Mouse (Mus musculus) C2C12 (cell line): Measurements from ENCODE around the gene Sept9. TPM values are rescaled to one million over a fixed set of nuclear protein-coding genes. Genes with fewer than 3 reads are reported as not detected.

ENCODE experiments used
- H3K27me3 ChIP-seq: one replicate; pipeline ENCODE4 v1.6.1; 2011; ENCODE audit not compliant: control insufficient read depth, insufficient read depth, insufficient read length
- H3K36me3 ChIP-seq: one replicate; pipeline ENCODE4 v1.6.1; 2011; ENCODE audit not compliant: control insufficient read depth, insufficient read depth
- H3K4me3 ChIP-seq: one replicate; pipeline ENCODE4 v1.5.1; 2011; ENCODE audit warnings: mild to moderate bottlenecking, control low read depth; ENCODE audit not compliant: poor library complexity, insufficient read depth, severe bottlenecking
- H3K79me2 ChIP-seq: one replicate; pipeline ENCODE4 v1.6.1; 2011; ENCODE audit not compliant: control insufficient read depth, insufficient read depth
- H3K79me3 ChIP-seq: one replicate; pipeline ENCODE4 v1.6.1; 2011; ENCODE audit warnings: low read depth, control low read depth
- H3ac ChIP-seq: one replicate; pipeline ENCODE3; 2011; ENCODE audit warnings: low read depth; ENCODE audit not compliant: control insufficient read depth, insufficient read length
- CEBPB ChIP-seq: IDR thresholded peaks from one replicate; pipeline ENCODE4 v1.6.1; 2011; ENCODE audit warnings: low read depth, mild to moderate bottlenecking, control low read depth, moderate library complexity
- CTCF ChIP-seq: IDR thresholded peaks from one replicate; pipeline ENCODE4 v1.5.1; 2011; ENCODE audit not compliant: control insufficient read depth, insufficient read depth, insufficient read length
- FOSL1 ChIP-seq: IDR thresholded peaks from one replicate; pipeline ENCODE4 v1.8.0; 2011; ENCODE audit warnings: mild to moderate bottlenecking, low read length; ENCODE audit not compliant: poor library complexity, insufficient read depth, severe bottlenecking
- MAX ChIP-seq: IDR thresholded peaks from one replicate; pipeline ENCODE4 v1.6.1; 2011; ENCODE audit warnings: mild to moderate bottlenecking, control low read depth
- MYOD1 ChIP-seq: IDR thresholded peaks from one replicate; pipeline ENCODE4 v1.6.1; 2011; ENCODE audit warnings: low read depth; ENCODE audit not compliant: control insufficient read depth, insufficient read length
- MYOG ChIP-seq: IDR thresholded peaks from one replicate; pipeline ENCODE4 v1.6.1; 2011; ENCODE audit not compliant: control insufficient read depth, insufficient read length; ENCODE audit errors: extremely low read depth
- USF1 ChIP-seq: IDR thresholded peaks from one replicate; pipeline ENCODE4 v1.6.1; 2011; ENCODE audit warnings: low read depth, mild to moderate bottlenecking, control low read depth, moderate library complexity
- polyA plus RNA-seq: library from polyadenylated mRNA; unstranded; fragments of >200 nt; fragmentation: generic; extraction: Trizol; gene quantifications from one replicate; pipeline ENCODE4 v1.2.1, GENCODE M21; 2012; ENCODE audit warnings: missing spikeins

Gene Sept9
- polyA plus RNA-seq, 1 experiment, result 266 TPM

DNA sequence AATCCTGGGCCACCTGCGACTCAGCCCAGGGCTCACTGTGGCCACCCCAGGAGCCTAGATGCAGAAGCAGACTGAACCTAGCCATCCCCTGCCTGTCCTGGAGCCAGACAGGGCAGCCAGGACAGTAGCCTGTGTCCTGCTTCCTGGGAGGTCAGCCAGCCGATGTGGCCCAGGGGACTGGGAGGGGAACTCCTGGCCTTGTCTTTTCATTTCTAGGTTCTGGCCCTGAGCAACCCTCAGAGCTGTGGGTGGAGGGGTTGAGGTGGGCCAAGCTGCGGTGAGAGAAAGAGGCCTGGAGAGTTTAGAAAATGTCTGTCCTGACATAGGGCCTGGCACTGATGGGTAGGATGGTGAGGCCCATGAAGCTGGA is 110.4 kb downstream of the Sept9 start:
- Histone ChIP-seq H3K36me3 (peaks cover 16% of the 10 kb centered on the region), H3K4me3 (no peak overlapping the region)

DNA sequence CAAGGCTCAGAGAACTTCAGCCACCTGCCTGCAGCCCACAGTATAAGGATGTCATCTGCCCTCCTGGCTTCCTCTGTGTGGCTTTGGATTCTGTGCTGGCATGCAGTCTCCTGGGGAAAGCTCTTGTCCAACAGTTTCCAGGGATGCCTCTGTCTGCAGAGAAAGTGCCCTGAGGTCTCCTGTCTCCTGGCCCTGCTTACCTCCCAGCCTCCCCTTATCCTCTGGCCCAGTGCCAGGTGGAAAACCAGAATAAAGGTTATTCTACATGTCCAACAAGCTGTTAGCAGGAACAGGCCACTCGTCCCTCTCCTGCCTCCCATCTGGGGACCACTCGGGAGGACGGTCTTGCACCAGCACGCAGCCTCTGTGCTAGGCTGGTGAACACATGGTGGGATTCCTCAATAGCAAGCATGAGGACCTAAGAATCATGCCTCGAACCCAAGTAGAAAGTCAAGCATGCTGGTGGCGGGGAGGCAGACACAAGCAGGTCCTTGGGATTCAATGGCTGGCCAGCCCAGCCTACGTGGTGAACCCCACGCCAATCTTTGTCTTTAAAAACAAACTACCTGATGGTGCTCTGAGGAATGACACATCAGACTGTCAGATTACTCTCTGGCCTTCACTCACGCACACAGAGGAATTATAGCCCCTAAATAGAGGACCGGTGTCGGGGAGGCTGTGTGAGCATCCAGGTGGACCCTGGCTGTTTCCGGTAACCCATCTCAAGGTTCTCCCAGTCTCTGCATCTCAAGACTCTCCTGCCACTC is 111.1 kb downstream of the Sept9 start:
- no peaks in the 10 kb centered on the region for H3K27me3 ChIP-seq
- H3ac ChIP-seq, result peak overlapping the region; percentile 21
- no peak for TF ChIP-seq MAX
- no peak for TF ChIP-seq USF1
- TF ChIP-seq CTCF, result no peak
- no peak for TF ChIP-seq FOSL1
- TF ChIP-seq CEBPB, result no peak
- no peak for TF ChIP-seq MYOG
- no peak for TF ChIP-seq MYOD1
- H3K79me3 ChIP-seq, result peaks cover 85% of the 10 kb centered on the region
- H3K79me2 ChIP-seq, result peaks cover 100% of the 10 kb centered on the region
- H3K36me3 ChIP-seq, result peaks cover 16% of the 10 kb centered on the region
- H3K4me3 ChIP-seq, result no peak overlapping the region

More for the DNA sequence above, 110.4 kb downstream of the Sept9 start:
- no peaks in the 10 kb centered on the region for H3K27me3 ChIP-seq
- TF ChIP-seq USF1 (no peak), MAX (no peak), CEBPB (no peak), MYOG (no peak), CTCF (no peak), FOSL1 (no peak), MYOD1 (no peak)
- H3ac ChIP-seq, result peak overlapping the region; percentile 55
- peaks cover 87% of the 10 kb centered on the region for H3K79me3 ChIP-seq
- peaks cover 100% of the 10 kb centered on the region for H3K79me2 ChIP-seq

DNA sequence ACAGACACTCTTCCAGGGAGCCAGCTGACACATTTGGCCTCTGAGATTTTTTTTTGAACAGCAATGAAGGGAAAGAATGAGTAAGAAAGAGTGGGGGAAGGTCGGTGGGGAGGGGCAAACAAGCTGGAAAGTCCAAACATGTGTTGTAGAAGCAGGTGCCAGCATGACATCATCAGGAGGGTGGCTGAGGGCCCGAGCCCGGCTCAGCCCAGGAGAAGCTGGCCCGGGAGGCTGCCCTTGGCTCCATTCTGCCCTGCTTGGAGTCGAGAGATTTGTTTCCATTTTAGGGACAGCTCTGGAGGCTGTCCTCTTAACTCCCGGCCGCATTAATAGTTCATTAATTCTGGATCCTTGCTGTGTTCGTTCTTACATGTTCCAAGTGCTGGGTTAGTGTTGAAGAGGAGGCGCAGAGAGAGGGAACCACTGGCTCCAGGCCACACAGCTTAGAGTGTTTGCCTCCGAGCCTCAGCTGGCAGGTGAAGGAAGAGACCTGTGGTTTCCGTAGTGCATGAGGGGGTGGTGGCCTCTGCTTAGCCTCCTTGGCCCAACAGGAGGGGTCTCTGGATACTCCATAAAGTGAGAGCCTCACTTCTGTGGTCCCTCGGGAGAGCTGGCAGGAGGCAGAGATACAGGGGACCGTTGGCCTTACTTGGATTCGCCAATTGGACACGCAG is 111.8 kb downstream of the Sept9 start:
- Histone ChIP-seq H3K4me3 (no peak overlapping the region), H3ac (peak overlapping the region; percentile 20), H3K79me3 (peaks cover 85% of the 10 kb centered on the region), H3K36me3 (peaks cover 12% of the 10 kb centered on the region), H3K27me3 (no peaks in the 10 kb centered on the region), H3K79me2 (peaks cover 100% of the 10 kb centered on the region)
- TF ChIP-seq MYOG, result no peak
- TF ChIP-seq MYOD1, result peak; percentile 84

DNA sequence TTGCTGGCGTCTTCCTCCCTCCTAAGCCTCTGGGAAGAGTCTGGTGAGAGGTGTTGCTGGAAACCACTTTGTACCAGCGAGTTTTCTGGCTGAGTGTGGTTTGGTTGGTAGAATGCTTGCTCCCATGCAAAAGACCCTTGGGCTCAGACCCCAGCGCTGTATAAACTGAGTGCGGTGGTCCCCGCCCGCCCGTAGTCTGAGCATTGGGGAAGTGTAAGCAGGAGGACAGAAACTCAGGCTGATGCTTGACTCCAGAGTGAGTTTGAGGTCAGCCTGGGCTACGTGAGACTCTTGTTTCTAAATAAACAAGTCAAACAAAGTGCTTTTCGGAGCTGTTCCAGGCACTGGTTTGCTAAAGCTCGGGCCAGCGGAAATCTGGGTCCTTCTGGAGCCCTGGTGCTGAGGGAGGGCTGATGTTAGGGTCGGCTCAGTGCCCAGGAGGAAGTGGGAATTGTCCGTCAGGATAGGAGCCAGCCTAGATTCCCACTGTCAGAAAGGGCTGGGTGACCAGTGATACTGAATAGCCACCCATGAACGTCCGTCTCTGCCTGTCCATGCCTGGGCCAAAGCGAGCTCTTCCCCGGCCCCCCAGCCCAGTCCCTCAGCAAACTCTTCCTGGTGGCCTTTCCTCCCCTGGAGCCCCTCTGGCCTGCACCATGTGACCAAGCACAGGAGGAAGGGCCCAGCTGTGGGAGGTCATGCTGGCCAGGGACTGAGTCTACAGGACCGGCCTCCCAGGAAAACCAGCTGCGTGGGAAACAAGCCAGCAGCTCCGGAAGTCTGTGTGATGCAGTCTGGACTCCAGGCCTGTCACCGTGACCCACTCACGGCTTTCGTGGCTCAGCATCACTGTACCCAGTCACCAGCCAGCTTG is 112.8 kb downstream of the Sept9 start:
- H3K27me3 ChIP-seq, result no peaks in the 10 kb centered on the region
- H3K79me3 ChIP-seq, result peaks cover 85% of the 10 kb centered on the region
- no peak overlapping the region for H3K4me3 ChIP-seq
- peaks cover 6% of the 10 kb centered on the region for H3K36me3 ChIP-seq
- H3K79me2 ChIP-seq, result peaks cover 100% of the 10 kb centered on the region
- peak overlapping the region; percentile 41 for H3ac ChIP-seq
- peak; percentile 74 for TF ChIP-seq USF1
- no peak for TF ChIP-seq MAX

DNA sequence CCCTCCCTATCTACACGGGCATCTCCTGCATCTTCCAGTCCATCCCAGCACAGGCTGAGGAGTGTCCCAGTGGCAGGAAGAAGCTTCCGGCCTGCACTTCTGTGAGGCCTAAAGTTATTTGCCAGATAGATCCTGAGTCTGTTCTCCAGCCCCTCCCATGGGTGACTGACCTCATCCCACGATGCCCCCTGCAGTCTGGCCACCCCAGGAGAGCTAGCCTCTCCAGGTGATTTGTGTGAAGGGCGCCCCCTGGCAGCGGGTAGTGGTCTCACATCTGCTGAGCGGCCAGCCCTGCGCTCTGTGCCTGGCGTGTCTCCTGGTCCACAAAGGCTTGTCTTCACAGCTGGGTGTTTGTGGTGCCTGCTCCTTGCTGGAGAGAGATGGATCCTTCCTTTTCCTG is 113.5 kb downstream of the Sept9 start:
- Histone ChIP-seq H3K4me3 (no peak overlapping the region), H3K79me2 (peaks cover 100% of the 10 kb centered on the region), H3K79me3 (peaks cover 85% of the 10 kb centered on the region), H3ac (peak overlapping the region; percentile 41), H3K36me3 (peaks cover 4% of the 10 kb centered on the region), H3K27me3 (no peaks in the 10 kb centered on the region)
- peak; percentile 75 for TF ChIP-seq CTCF
- no peak for TF ChIP-seq MYOD1
